Mouse (Mus musculus): ENCODE data around the gene Ephb2. TPM values are rescaled to one million over a fixed set of nuclear protein-coding genes. Genes with fewer than 3 reads are reported as not detected.
A peak's percentile ranks its signal among the peaks of the same experiment; 100 is the strongest.

The Ephb2 gene
- polyA plus RNA-seq, 1 experiment, result 0.49 TPM

DNA sequence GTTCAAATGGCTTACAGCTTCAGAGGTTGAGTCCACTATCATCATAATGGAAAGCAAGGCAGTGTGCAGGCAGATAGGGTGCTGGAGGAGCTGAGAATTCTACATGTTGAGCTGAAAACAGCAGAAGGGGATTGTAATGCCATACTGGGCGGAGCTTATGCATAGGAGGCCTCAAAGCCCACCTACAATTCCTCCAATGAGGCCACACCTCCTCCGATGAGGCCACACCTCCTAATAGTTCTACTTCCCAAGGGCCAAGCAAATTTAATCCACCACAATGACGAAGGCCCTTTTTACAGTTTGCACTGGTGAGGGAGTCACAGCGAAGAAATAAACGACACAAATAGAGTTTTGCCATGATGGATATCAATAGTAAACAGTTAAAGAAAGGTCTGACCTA, 199.3 kb downstream of the Ephb2 start:
- no peaks in the 10 kb centered on the region for H3K36me3 ChIP-seq (ENCODE audit: control insufficient read depth, insufficient read depth, low read length)
- H3K4me1 ChIP-seq (ENCODE audit: control insufficient read depth, insufficient read depth, low read length), result peaks cover 38% of the 10 kb centered on the region
- H3K27me3 ChIP-seq (ENCODE audit: control insufficient read depth, insufficient read depth, low read length), result no peaks in the 10 kb centered on the region
- no peak for TF ChIP-seq CTCF (IDR thresholded peaks at IDR 0.05; ENCODE audit: control insufficient read depth, insufficient read depth, insufficient replicate concordance, low read depth, low read length)
- TF ChIP-seq POLR2A (IDR thresholded peaks at IDR 0.05; ENCODE audit: control insufficient read depth, low read depth, low read length), result no peak
- H3K4me3 ChIP-seq (ENCODE audit: control insufficient read depth, low read depth, low read length), result peak overlapping the region; percentile 77
- H3K27ac ChIP-seq (ENCODE audit: control insufficient read depth, insufficient read depth, low read depth, low read length), result no peak overlapping the region; the same call in 1 of the 2 replicates

DNA sequence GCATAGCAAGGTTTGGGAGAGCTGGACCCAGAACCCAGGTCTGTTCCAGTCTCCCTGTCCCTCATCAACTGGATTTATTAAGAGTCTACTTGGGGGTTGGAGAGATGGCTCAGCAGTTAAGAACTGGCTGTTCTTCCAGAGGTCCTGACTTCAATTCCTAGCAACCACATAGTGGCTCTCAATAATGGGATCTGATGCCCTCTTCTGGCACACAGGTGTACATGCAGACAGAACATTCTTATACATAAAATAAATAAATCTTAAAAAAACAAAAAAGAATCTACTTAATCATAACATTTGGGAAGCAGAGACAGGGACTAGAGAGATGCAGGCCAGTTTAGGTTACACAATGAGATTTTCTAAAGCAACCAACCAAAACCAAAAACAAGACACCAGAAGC, 199.8 kb downstream of the Ephb2 start:
- Histone ChIP-seq H3K27me3 (ENCODE audit: control insufficient read depth, insufficient read depth, low read length) (no peaks in the 10 kb centered on the region), H3K4me1 (ENCODE audit: control insufficient read depth, insufficient read depth, low read length) (peaks cover 38% of the 10 kb centered on the region), H3K4me3 (ENCODE audit: control insufficient read depth, low read depth, low read length) (no peak overlapping the region; the same call in 1 of the 2 replicates), H3K27ac (ENCODE audit: control insufficient read depth, insufficient read depth, low read depth, low read length) (no peak overlapping the region), H3K36me3 (ENCODE audit: control insufficient read depth, insufficient read depth, low read length) (no peaks in the 10 kb centered on the region)
- TF ChIP-seq POLR2A (IDR thresholded peaks at IDR 0.05; ENCODE audit: control insufficient read depth, low read depth, low read length) (no peak), CTCF (IDR thresholded peaks at IDR 0.05; ENCODE audit: control insufficient read depth, insufficient read depth, insufficient replicate concordance, low read depth, low read length) (no peak)

DNA sequence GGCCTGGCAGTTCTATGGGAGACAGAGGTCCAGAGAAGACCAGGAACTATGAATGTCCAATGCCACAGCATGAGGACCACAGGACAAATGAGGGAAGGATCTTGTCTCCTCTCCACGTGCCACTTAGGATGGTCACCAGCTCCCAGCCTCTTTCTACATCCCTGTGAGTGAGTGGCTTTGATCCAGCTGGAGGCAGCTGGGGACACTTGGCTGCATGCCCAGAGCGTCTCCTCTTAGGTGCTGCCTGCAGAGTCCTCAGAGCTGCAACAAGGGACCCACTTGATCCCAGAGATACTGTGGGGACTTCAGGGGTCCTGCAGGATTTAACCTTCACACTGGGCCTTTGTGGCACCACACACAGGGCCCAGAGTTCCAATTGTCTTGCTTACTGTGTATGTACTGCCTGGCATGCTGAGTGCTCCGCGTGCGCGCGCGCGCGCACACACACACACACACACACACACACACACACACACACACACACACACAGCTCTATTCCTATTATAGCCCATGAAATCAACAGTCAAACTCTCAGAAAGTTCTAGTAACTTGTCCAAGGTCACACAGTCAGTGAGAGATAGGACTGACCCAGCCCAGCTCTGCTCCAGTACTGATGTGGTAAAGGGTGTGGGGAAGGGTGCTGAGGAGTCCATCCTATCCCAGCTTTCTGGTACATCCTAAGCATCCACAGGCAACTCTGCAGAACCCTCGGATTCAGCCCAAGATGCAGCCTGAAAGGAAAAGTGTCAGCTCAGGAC, 204.4 kb downstream of the Ephb2 start:
- no peak overlapping the region for H3K27ac ChIP-seq (ENCODE audit: control insufficient read depth, insufficient read depth, low read depth, low read length)
- H3K4me1 ChIP-seq (ENCODE audit: control insufficient read depth, insufficient read depth, low read length), result peaks cover 18% of the 10 kb centered on the region
- no peaks in the 10 kb centered on the region for H3K27me3 ChIP-seq (ENCODE audit: control insufficient read depth, insufficient read depth, low read length)
- H3K4me3 ChIP-seq (ENCODE audit: control insufficient read depth, low read depth, low read length), result no peak overlapping the region
- TF ChIP-seq POLR2A (IDR thresholded peaks at IDR 0.05; ENCODE audit: control insufficient read depth, low read depth, low read length) (no peak), CTCF (IDR thresholded peaks at IDR 0.05; ENCODE audit: control insufficient read depth, insufficient read depth, insufficient replicate concordance, low read depth, low read length) (no peak)
- no peaks in the 10 kb centered on the region for H3K36me3 ChIP-seq (ENCODE audit: control insufficient read depth, insufficient read depth, low read length)

DNA sequence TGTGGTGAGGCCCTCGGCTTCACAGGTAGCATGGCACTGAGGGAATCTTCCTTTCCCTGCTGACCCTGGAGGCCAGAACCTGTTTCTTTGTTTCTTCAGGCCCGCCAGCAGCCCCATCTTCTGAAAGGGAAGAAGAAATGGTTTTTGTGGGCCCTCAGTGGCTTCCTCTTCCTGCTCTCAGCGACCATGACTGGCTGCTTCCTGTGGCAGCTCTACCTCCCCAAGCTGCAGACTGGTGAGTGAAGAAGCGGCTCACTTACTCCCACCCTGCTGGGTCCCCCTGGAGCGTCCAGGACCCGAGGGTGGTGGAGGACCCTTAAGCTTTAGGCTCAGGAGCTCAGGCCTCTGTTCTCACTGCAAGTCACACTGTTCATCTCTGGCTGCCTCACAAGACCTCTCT, 209.2 kb downstream of the Ephb2 start:
- H3K4me3 ChIP-seq (ENCODE audit: control insufficient read depth, low read depth, low read length), result no peak overlapping the region
- TF ChIP-seq POLR2A (IDR thresholded peaks at IDR 0.05; ENCODE audit: control insufficient read depth, low read depth, low read length) (no peak), CTCF (IDR thresholded peaks at IDR 0.05; ENCODE audit: control insufficient read depth, insufficient read depth, insufficient replicate concordance, low read depth, low read length) (no peak)
- H3K27ac ChIP-seq (ENCODE audit: control insufficient read depth, insufficient read depth, low read depth, low read length), result no peak overlapping the region
- H3K27me3 ChIP-seq (ENCODE audit: control insufficient read depth, insufficient read depth, low read length), result no peaks in the 10 kb centered on the region
- no peaks in the 10 kb centered on the region for H3K4me1 ChIP-seq (ENCODE audit: control insufficient read depth, insufficient read depth, low read length)
- H3K36me3 ChIP-seq (ENCODE audit: control insufficient read depth, insufficient read depth, low read length), result no peaks in the 10 kb centered on the region

- no peaks in the 10 kb centered on the region for H3K27me3 ChIP-seq (ENCODE audit: control insufficient read depth, insufficient read depth, low read length)
- no peaks in the 10 kb centered on the region for H3K36me3 ChIP-seq (ENCODE audit: control insufficient read depth, insufficient read depth, low read length)
- H3K4me1 ChIP-seq (ENCODE audit: control insufficient read depth, insufficient read depth, low read length), result no peaks in the 10 kb centered on the region
- no peak within 1 kb of the TSS for H3K4me3 ChIP-seq (ENCODE audit: control insufficient read depth, low read depth, low read length)
- H3K27ac ChIP-seq (ENCODE audit: control insufficient read depth, insufficient read depth, low read depth, low read length), result no peak within 1 kb of the TSS
- no peak for TF ChIP-seq CTCF (IDR thresholded peaks at IDR 0.05; ENCODE audit: control insufficient read depth, insufficient read depth, insufficient replicate concordance, low read depth, low read length)
These were observed 213.4 kb downstream of the Ephb2 start, which contains the start of gene Lactbl1 for GRCm38 (mm10) chr4:136622388-136622787. Gene Lactbl1 (plus strand): TSS chr4:136622621.

- Histone ChIP-seq H3K36me3 (ENCODE audit: control insufficient read depth, insufficient read depth, low read length) (no peaks in the 10 kb centered on the region), H3K27ac (ENCODE audit: control insufficient read depth, insufficient read depth, low read depth, low read length) (no peak overlapping the region), H3K4me1 (ENCODE audit: control insufficient read depth, insufficient read depth, low read length) (no peaks in the 10 kb centered on the region), H3K4me3 (ENCODE audit: control insufficient read depth, low read depth, low read length) (no peak overlapping the region), H3K27me3 (ENCODE audit: control insufficient read depth, insufficient read depth, low read length) (no peaks in the 10 kb centered on the region)
- no peak for TF ChIP-seq POLR2A (IDR thresholded peaks at IDR 0.05; ENCODE audit: control insufficient read depth, low read depth, low read length)
- TF ChIP-seq CTCF (IDR thresholded peaks at IDR 0.05; ENCODE audit: control insufficient read depth, insufficient read depth, insufficient replicate concordance, low read depth, low read length), result no peak
These were observed 213.8 kb downstream of the Ephb2 start for GRCm38 (mm10) chr4:136621956-136622355.

DNA sequence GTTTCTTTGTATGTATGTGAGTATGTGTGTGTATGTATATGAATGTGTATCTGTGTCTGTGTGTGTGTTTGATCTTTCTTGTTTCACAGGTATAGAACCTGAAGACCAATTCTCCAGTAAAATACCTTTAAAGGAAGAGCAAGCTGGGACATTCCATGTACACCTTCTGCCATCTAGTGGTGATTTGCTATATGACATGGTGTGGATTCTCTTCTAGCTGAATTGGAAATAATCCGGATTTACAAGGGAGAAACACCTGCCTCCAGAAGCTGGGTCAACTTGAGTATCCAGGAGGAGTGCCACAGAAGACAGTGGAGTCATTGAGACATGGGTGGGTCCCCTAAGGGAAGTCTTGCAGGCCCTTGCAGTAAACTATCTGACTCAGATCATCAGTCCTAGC, 214.5 kb downstream of the Ephb2 start:
- Histone ChIP-seq H3K4me3 (ENCODE audit: control insufficient read depth, low read depth, low read length) (no peak overlapping the region), H3K36me3 (ENCODE audit: control insufficient read depth, insufficient read depth, low read length) (no peaks in the 10 kb centered on the region), H3K4me1 (ENCODE audit: control insufficient read depth, insufficient read depth, low read length) (no peaks in the 10 kb centered on the region), H3K27ac (ENCODE audit: control insufficient read depth, insufficient read depth, low read depth, low read length) (no peak overlapping the region), H3K27me3 (ENCODE audit: control insufficient read depth, insufficient read depth, low read length) (no peaks in the 10 kb centered on the region)
- peak; percentile 51; the same call in 1 of the 2 replicates for TF ChIP-seq CTCF (IDR thresholded peaks at IDR 0.05; ENCODE audit: control insufficient read depth, insufficient read depth, insufficient replicate concordance, low read depth, low read length)
- no peak for TF ChIP-seq POLR2A (IDR thresholded peaks at IDR 0.05; ENCODE audit: control insufficient read depth, low read depth, low read length)

All from testis, adult 2 months (tissue).